Mouse (Mus musculus) 416B (cell line): Measurements from ENCODE around the gene B430305J03Rik.

ENCODE experiments used
- DNase-seq: peaks from one replicate; pipeline ENCODE4 v3.0.0; 2011; ENCODE audit warnings: low read depth

The B430305J03Rik gene

DNA sequence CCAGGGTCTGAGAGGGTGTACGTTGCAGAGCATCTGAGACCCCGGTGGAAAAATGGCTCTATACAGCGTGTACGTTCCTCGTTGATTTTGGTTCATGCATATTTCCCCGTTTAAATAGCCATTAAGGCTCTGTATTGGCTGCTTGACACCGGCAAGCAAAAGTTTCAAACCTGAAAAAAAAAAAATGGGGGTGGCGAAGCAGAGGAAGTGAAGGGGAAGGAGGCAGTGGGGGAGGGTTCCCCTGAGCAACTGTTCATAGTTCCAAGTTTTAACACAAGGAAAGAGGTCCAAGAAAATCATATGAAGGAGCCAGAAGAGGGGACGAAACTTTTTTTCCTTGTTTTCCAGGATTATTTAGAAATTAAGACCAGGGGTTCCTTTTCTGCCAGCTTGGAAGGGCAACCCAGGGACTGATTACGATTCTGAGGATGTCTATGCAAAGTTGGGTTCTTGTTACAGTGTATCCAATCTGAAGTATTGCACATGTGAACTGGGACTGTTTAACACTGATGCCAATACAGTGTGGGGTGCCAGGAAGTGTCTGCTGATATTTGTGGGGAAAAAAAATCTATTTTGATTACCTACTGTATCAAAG lies at the start of gene B430305J03Rik:
Gene B430305J03Rik (minus strand): TSS at position 173 of the 595 bp plus-strand sequence.
- DNase-seq, result peak; percentile 68

DNA sequence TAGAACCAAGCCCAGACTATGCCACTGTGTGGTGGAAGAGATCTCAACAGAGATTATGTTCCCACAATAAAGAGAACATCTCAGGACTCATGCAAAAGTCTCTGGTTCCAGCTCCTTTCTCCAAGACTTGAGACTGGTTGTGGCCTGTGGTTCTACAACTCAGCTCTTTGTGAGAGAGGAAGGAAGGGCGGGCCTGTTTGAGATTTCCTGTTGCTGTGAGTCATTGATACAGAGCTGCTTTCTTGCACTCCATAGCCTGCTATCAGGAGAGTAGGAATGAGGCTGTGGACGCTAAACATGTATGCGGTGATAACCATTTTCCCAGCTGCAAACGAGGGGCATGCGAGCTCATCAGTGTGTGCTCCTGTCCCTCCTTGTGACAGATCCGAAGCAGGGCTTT lies 43.9 kb upstream of the B430305J03Rik start:
- peak; percentile 97 for DNase-seq

DNA sequence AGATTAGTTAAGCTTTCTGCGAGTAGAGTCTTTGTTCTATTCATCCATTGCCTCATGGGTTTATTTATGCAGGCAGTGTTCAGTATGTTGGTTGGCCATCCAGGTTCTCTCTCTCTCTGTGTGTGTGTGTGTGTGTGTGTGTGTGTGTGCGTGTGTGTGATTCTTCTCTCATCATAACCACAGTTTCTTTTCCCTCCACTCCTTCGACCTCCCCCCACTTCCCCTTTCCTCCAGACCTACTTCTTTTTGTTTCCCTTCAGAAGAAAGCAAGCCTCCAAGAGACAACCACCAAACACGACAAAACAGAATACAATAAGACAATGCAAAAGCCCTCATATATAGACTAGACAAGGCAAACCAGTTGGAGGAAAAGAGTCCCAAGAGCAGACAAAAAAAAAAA lies 41.2 kb upstream of the B430305J03Rik start:
- peak; percentile 41 for DNase-seq

DNA sequence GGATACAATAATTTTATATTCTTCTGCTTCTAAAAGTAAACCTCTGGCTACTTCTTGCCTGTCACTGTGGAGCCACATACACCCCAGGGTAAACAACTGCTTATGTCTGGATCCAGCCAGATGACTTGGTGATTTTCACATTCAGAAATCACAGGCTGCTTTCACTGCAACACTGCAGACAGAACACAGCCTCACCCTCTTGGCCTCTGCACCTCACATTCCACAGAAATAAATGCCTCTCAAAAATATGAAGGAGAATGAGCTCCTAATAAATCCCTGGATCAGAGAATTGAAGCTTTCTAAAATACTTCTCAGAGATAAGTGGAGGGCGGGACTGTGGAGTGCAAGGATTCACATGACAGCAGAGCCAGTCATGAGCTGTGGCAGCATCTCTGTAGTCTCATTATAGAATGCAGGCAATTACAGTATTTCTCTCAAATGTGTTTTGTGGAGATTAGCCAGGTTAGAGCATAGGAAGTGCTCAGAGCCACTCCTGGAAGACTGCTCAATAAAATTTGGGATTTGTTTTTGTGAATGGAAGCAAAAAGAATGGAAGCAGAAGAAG lies 35.2 kb upstream of the B430305J03Rik start:
- DNase-seq, result no peak

DNA sequence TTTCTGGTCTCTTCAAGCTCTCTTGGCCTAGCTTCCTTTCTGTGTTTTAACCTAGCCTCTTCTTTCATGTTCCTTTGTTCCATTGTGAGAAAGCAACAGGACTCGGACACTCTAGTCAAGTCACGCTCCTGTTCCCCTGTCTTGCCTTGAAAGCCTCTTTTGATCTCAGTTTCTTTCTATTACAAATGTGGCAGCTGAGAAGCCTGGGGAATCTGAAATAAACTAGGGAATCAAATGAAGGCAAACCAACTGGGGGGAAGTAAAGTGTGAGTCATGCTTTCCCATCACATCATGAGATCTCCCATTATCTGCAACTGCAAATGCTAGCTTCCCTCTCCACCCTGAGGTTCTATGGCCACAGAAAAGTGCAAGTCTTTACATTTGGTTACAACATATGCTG lies 31.0 kb upstream of the B430305J03Rik start:
- peak; percentile 91 for DNase-seq

DNA sequence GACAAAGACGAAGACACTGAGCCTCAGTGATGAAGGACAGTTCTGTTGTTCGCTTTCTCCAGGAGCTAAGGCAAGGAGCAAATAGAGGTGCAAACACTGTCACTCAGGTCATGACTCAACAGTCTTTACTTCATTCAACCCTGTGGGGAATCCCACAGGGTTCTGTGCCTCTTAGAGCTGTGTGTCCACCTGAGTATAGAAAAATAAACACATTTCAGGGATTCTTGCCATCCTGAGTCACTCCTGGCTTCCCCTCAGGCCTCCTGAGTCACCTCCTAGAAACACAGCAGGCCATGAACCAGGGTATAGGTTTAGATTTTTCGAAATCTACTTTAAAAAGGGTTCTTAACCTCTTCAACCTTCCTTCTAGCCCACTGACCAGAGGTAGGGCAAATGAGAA lies 29.6 kb upstream of the B430305J03Rik start:
- DNase-seq, result no peak

DNA sequence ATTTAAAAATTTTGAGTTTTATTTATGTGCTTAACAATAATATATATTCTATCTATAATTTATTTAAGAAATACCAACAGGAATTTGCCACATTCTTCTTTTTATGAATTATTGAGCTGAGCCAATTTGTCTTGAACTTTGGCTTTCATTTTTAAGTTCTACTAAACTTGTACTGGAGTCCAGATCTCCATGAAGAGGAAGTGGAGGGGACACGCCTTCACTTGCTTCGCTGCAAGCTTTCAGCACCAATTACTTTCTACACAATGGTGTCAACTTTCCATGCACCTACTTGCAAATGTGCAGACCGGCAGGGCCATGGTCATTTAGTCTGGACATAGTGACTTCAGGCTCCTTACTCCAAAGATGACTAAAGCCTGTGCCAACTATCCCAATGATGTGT lies 27.8 kb upstream of the B430305J03Rik start:
- peak; percentile 36 for DNase-seq

DNA sequence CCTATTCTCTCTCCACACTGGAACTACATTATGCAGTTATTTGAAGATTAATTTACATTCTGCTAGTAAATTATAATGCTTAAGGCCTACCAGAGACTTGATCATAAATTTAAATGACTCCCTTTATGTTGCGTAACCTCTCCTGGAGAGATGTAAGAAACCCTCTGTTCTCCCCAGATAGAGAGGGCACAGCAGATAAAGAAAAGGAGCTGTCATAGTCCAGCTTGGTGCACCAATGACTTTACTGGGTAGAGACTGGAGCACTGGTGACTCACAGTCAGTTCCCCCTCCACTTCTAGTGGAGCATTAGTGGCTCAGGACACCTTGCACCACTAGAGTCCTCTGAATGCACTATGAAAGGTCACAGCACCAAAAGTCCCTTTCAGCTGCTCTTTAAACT lies 27.1 kb upstream of the B430305J03Rik start:
- peak; percentile 77 for DNase-seq

DNA sequence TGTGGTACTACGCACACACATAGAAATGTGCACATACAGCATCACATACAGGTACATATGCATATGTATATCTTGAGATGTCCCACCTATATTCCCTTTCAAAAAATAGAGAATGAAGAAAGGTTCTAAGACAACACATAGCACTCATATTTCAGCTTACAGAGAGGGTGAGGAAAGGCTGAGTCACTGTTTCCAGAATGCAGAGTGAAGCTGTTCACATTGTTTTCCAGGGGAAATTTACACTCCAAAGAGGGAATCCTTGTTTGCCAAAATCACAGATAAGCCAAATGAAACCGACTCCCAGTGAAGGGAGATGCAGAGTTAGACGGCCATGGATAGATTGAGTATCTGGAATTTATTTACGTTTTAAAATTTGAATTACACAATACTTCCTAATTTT lies 25.8 kb upstream of the B430305J03Rik start:
- DNase-seq, result peak; percentile 47

DNA sequence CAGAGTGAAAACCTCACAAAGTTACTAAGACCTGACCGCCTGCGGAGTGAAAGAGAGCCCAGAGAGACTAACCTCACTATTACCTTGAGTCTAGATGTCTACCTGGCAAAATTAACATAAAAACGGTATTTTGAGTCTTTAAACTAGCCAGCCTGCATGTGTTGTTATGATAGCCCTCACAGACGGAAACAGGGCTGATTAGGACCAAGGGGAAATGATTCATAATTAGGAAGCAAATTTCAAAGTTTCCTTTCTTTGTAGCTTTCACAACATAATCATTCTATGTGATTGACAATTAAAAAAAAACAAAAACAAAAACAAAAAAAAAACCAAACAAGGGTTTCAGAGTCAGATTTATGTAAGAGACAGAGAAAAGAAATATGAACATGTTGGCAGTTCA lies 20.6 kb upstream of the B430305J03Rik start:
- DNase-seq, result peak; percentile 23

DNA sequence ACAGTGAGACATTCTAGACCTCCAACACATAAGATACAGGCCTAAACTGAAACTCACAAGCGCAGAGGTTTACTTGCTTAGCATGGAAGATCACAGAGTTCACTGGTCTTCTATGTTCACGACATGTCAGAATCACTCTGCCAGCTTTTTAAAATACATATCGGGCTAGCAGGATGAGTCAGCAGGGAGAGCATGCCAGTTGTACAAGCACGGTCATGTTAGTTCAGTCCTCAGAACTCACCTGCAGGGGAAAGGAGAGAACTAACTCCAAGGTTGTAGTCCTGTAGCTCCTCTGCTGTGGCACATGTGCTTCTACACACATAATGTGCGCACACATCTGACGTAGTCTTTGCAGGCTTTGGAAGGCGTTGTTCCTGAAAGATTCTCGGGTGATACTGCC lies 10.2 kb upstream of the B430305J03Rik start:
- DNase-seq, result no peak

DNA sequence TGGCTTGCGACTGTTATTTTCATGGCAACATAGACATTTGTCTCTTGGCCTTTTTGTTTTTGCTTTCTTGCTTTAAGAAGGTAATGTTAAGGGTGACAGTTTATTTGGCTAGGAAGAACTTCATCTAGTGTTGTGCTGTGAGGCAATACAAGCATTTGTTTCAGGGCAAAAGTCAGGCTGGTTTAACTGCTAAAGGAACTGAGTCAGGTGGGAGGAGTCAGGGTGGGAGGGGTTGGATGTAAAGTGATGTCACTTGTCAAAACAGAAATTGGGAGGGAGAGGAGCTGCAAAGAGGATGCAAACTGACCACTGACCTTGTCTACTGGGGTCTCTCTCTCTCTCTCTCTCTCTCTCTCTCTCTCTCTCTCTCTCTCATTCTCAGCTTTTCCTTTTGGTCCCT lies 2.7 kb upstream of the B430305J03Rik start:
- peak; percentile 71 for DNase-seq

DNA sequence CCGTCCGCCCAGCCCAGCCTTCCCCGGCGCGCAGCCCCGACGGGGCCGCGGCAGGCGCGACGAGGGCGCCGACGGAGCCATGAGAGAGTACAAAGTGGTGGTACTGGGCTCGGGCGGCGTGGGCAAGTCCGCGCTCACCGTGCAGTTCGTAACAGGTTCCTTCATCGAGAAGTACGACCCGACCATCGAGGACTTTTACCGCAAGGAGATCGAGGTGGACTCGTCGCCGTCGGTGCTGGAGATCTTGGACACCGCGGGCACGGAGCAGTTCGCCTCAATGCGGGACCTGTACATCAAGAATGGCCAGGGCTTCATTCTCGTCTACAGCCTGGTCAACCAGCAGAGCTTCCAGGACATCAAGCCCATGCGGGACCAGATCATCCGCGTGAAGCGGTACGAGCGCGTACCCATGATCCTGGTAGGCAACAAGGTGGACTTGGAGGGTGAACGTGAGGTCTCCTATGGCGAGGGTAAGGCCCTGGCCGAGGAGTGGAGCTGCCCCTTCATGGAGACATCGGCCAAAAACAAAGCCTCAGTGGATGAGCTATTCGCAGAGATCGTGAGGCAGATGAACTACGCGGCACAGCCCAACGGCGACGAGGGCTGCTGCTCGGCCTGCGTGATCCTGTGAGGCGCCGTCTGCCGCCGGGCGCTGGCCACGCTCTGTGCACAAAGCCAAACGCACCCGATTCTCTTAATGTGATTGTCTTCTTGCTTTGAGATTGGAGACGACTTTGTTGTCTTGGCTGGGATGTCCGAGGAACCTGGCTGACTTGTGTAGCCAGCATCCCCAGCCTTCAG lies 573 bp downstream of the B430305J03Rik start:
- peak; percentile 39 for DNase-seq

DNA sequence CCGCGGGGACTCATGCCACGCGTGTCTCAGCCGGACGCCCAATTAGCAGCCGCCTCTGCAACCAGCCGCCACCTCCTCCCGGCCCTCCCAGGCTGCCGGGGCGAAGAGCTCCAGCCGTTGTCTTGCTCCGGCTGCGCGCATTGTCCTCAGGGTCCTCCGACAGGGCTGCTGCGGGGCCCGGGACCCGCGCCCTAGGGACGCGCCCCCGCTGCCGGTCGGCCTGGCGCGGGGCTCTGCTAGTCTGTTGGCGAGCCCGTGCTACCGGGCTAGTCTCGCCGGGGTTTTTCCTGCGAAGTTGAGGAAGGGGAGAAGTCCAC lies 1.1 kb downstream of the B430305J03Rik start:
- no peak for DNase-seq

DNA sequence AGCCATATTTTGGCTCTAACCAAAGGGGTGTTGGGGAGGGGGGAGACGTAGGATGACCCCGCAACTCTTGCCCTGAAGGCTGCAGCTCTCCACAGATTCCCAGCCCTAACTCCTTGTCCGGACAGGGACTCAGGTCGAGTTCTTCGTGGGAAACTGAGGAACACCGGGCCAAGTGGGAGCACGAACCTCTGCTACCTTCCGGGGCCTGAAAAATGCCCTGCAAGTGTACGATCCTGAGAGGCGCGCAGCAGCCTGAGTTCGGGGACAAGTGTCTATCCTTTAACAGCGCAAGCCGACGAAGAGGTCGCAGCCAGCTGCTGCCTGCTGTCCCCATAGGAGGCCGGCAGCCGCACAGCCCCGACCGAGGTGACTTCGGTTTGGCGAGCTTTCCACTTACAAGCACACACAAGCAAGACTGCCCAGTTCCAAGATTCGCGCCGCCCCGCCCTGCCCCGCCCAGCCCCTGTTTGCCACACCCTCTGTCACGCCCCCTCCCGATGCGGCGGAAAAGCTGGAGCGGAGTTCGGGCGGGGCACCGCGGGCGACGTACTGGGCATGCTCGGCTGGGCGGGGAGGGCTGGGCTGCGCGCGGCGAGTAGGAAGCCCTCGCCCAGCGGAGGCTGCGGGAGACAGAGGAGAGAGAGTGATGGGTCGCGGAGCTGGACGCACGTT lies 1.6 kb downstream of the B430305J03Rik start:
- DNase-seq, result peak; percentile 96

DNA sequence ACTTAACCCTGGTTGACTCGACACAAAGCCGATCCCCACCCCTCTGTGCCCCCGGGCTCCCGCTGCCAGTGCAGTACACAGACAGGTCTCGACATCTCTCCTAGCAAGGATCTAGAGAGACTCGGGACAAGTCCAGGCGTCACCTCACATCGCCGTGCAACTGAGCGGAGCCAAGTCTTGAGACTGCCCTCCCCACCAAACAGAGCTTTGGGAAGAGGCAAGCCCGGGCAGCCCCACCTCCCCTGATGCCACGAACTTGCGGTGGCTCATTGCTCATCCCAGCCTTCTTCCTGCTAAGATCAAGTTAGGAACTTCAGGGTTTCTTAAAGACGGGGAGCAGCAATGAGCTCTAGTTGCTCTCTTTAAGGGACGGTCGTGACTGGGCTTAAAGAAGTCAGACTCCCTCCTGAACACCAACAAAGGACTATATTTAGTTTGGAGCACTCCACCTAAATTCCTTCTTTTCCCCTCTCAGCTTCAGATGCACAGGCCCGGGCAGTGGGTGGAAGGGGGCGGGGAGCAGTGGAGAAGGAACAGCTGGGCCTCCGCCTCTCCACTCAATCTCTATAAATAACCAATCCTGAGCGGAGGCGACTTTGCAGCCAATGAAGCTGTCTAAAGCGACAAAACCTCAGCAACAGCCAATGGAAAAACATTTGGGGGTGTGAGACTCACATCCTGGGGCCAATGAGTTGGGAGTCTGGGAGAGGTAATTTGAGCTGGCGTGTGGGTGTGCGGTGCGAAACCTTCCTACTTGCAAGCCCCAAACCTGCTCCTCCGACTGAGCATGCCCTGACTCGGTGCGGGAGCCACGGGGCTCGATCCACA lies 2.4 kb downstream of the B430305J03Rik start:
- DNase-seq, result peak; percentile 100

DNA sequence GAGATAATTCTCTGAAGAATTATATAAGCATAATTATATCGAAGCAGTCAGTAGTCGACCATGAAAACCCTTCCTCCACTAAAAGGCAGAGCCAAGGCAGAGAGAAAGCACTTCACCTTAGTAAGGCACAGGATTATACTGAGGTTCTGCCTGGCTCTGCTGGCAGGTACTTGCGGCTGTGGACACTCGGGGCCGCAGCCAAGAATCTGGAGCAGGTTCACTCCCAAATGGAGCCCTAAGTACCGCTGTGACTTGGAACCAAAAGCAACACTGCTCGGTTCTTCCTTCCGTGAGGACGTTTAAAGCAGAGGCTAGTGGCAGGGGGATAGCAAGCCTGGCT lies 3.0 kb downstream of the B430305J03Rik start:
- no peak for DNase-seq

DNA sequence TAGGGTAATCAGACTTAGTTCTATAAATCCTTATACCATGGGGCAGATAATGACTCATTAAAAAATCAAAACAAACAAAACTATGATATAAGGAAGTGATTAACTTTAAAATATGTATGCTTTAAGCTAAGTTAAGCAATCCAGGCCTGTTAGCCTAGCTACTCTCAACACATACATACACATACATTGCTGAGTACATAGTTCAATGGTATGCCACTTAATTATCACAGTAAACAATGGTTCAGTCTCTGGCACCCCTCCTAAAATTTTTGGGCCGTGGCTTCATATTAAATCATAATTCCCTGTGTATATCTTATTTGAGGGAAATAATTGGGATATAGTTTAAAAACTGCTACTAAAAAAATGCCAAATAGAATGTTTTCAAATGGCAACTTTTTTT lies 4.4 kb downstream of the B430305J03Rik start, which contains the start of gene Rap2b:
Gene Rap2b (plus strand): TSS at position 301 of the 400 bp plus-strand sequence.
- DNase-seq, result no peak

DNA sequence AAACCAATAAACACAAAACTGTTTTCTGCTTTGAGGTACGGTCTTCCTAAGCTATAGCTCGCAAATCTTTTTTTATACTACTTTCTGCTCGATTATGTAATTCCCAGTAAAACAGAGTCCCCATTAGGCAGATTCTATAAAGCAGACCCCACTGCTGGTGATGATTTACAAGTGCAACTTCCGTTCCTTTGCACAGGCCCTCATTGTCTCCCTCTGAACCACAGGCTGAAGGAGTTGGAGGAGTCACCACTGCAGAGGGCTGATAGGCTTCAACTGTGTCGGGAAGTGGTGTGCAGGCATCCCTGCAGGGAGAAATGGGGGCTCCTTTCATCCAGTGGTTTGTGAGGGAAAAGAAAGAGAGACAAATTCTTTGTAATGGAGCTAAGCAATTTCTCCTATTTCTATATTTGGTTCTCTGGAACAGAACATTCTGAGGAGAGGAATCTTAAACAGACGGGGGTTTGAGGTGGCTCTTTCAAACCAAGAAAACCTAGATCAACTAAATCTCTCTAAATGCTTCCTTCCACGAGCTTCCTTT lies 6.9 kb downstream of the B430305J03Rik start:
- peak; percentile 79 for DNase-seq

DNA sequence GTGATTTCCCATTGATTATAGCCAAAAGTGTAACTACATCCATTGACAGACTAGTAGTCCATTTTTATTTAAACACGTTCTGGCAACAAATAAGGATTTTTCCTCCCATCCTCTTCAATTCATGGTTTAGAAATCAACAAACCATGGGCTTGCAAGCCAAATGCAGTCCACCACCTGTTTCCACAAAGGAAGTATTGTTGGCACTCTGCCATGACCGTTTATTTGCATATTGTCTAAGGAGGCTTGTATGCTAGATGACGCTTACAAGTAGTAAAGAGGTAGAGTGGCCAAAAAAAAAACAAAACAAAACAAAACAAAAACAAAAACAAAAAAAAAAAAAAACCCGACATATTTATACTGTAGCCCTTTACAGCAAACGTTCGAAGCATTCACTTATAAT lies 7.6 kb downstream of the B430305J03Rik start:
- peak; percentile 92 for DNase-seq

DNA sequence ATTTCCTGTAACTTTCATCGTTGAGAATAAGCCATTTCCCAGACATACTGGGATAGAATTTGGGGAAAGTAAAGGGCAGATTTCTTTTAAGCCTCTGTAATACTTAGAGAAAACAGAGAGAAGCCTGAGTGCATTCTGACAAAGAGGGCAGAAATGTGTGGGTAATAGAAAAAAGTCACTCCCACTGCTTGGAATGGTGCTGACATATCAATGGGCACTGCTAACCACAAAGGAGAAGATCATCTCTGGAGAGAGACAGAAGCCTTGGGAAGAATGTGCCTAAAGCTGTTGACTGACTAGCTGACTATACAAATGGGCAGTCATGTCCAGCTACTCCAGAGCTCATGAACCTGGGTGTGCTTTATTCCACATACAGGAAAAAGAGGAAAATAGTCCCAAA lies 10.3 kb downstream of the B430305J03Rik start:
- no peak for DNase-seq

DNA sequence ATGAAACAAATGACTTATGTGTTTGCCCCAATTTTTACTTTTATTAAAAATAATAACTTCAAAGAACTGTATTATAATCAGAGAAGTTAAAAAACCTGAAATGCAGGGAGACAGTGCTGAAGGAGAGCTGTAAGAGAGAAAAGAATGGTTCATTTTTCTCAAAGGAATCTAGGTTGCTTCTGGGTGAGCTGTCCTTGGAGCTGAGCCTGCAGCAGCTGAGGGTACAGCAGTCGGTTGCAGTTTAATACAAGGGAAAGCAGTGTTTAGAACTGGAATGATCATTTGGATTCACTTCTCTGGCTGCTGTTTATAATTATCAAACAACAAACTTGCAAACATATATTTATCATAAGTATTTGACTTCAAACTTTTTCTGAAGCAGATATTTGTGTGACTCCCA lies 16.3 kb downstream of the B430305J03Rik start:
- DNase-seq, result no peak
